Mouse (Mus musculus): Measurements from ENCODE around the gene Helz2.
"Not testable (repeated sequence)": the region's sequence is repeated elsewhere in the genome, so short reads cannot be mapped to it uniquely, and the experiment has no call there.

Helz2 gene

GRCm38 (mm10) chr2:181193044-181193443 lies 48.8 kb downstream of the Helz2 start:
- no peak for DNase-seq (ENCODE audit: low spot score)

- no peak for DNase-seq (ENCODE audit: low spot score)
These were observed 49.9 kb downstream of the Helz2 start for GRCm38 (mm10) chr2:181191936-181192335.

GRCm38 (mm10) chr2:181191385-181191784 lies 50.4 kb downstream of the Helz2 start:
- DNase-seq (ENCODE audit: low spot score): not testable (repeated sequence)

GRCm38 (mm10) chr2:181189321-181189720 lies 52.5 kb downstream of the Helz2 start:
- DNase-seq (ENCODE audit: low spot score): no peak

- no peak for DNase-seq (ENCODE audit: low spot score)
These were observed 53.1 kb downstream of the Helz2 start for GRCm38 (mm10) chr2:181188681-181189080.

- DNase-seq (ENCODE audit: low spot score): peak; percentile 83
These were observed 54.5 kb downstream of the Helz2 start, which contains the start of gene Ppdpf for GRCm38 (mm10) chr2:181187121-181188000. TSS of gene Ppdpf (plus strand) at chr2:181187247.

- peak; percentile 94 for DNase-seq (ENCODE audit: low spot score)
These were observed 55.2 kb downstream of the Helz2 start for GRCm38 (mm10) chr2:181186635-181187034.

GRCm38 (mm10) chr2:181180898-181181297 lies 60.9 kb downstream of the Helz2 start:
- DNase-seq (ENCODE audit: low spot score): no peak

- no peak for DNase-seq (ENCODE audit: low spot score)
These were observed 63.4 kb downstream of the Helz2 start for GRCm38 (mm10) chr2:181178471-181178870.

- no peak for DNase-seq (ENCODE audit: low spot score)
These were observed 63.8 kb downstream of the Helz2 start for GRCm38 (mm10) chr2:181178015-181178414.
